Mouse (Mus musculus) forebrain, embryonic 16.5 days (tissue): Measurements from ENCODE around the gene Nbr1. TPM values are rescaled to one million over a fixed set of nuclear protein-coding genes. Genes with fewer than 3 reads are reported as not detected.
"Not testable (repeated sequence)": the region's sequence is repeated elsewhere in the genome, so short reads cannot be mapped to it uniquely, and the experiment has no call there.

Source experiments
- ATAC-seq: fragments of 200-750 bp; cut with Nextera tagmentation; 2 replicates; pipeline ENCODE4 v1.8.0; 2017; ENCODE audit warnings: mild to moderate bottlenecking, moderate library complexity
- H3K27ac ChIP-seq: fragments of 300-500 bp; sonication (generic); 2 replicates; pipeline ENCODE4 v1.5.1; 2014; ENCODE audit warnings: low read length, control low read depth
- H3K27me3 ChIP-seq: fragments of 300-500 bp; sonication (generic); replicated peaks from 2 replicates; pipeline ENCODE4 v1.6.1; 2014; ENCODE audit warnings: low read length; ENCODE audit not compliant: control insufficient read depth, insufficient read depth
- H3K36me3 ChIP-seq: fragments of 300-500 bp; sonication (generic); 2 replicates; pipeline ENCODE4 v1.6.1; 2014; ENCODE audit not compliant: control insufficient read depth, insufficient read depth
- H3K4me1 ChIP-seq: fragments of 300-500 bp; sonication (generic); replicated peaks from 2 replicates; pipeline ENCODE4 v1.6.1; 2014; ENCODE audit warnings: low read length; ENCODE audit not compliant: control insufficient read depth, insufficient read depth
- H3K4me2 ChIP-seq: fragments of 300-500 bp; sonication (generic); 2 replicates; pipeline ENCODE4 v1.6.1; 2014; ENCODE audit warnings: mild to moderate bottlenecking, low read length, control low read depth
- H3K4me3 ChIP-seq: fragments of 300-500 bp; sonication (generic); replicated peaks from 2 replicates; pipeline ENCODE4 v1.5.1; 2014; ENCODE audit warnings: mild to moderate bottlenecking, low read length, control low read depth
- H3K9ac ChIP-seq: fragments of 300-500 bp; sonication (generic); replicated peaks from 2 replicates; pipeline ENCODE4 v1.6.1; 2014; ENCODE audit warnings: low read depth, low read length, control low read depth
- H3K9me3 ChIP-seq: fragments of 300-500 bp; sonication (generic); 2 replicates; pipeline ENCODE4 v1.6.1; 2016; ENCODE audit warnings: low read length; ENCODE audit not compliant: control insufficient read depth
- WGBS: fragments of 180-500 bp; shearing (Covaris S2); extraction: QIAGEN DNeasy Blood & Tissue Kit; methylation state at CpG from one replicate; pipeline ENCODE4 v1.1.7; 2014; 5-methylcytosine and 5-hydroxymethylcytosine counted together
- polyA plus RNA-seq: library from polyadenylated mRNA; unstranded; fragments of >200 nt; fragmentation: Nextera tagmentation; extraction: Ambion mirVana; gene quantifications from 2 replicates; pipeline ENCODE4 v1.2.1, GENCODE M21; 2015

Nbr1 gene
- polyA plus RNA-seq, 1 experiment from 2014 or later = 126 TPM

GRCm38 (mm10) chr11:101576116-101576515, 24.2 kb downstream of the Nbr1 start:
- Histone ChIP-seq H3K9ac (no peak overlapping the region), H3K27me3 (no peaks in the 10 kb centered on the region), H3K4me1 (no peaks in the 10 kb centered on the region), H3K4me2 (no peak overlapping the region), H3K27ac (no peak overlapping the region), H3K4me3 (no peak overlapping the region), H3K9me3 (no peaks in the 10 kb centered on the region), H3K36me3 (peaks cover 70% of the 10 kb centered on the region)
- WGBS = 76% methylated on average over 6 of the region's 6 CpGs
- ATAC-seq = no peak

- no peaks in the 10 kb centered on the region for H3K27me3 ChIP-seq
- H3K27ac ChIP-seq = no peak overlapping the region
- H3K4me2 ChIP-seq = no peak overlapping the region
- ATAC-seq = no peak
- no peak overlapping the region for H3K9ac ChIP-seq
- peaks cover 27% of the 10 kb centered on the region for H3K36me3 ChIP-seq
- H3K9me3 ChIP-seq = no peaks in the 10 kb centered on the region
- H3K4me3 ChIP-seq = no peak overlapping the region
- WGBS = 76% methylated on average over 6 of the region's 6 CpGs
- peaks cover 5% of the 10 kb centered on the region; the same call in 1 of the 2 replicates for H3K4me1 ChIP-seq
Observed at GRCm38 (mm10) chr11:101581081-101581764, 29.3 kb downstream of the Nbr1 start.

- Histone ChIP-seq H3K9me3 (no peaks in the 10 kb centered on the region), H3K4me1 (peaks cover 5% of the 10 kb centered on the region; the same call in 1 of the 2 replicates), H3K4me3 (peak within 1 kb of the TSS; percentile 29), H3K27me3 (no peaks in the 10 kb centered on the region), H3K27ac (no peak within 1 kb of the TSS), H3K4me2 (peak within 1 kb of the TSS; percentile 44), H3K9ac (peak within 1 kb of the TSS; percentile 38; the same call in 1 of the 2 replicates), H3K36me3 (peaks cover 17% of the 10 kb centered on the region)
- 19% methylated on average over 30 of the region's 31 CpGs for WGBS
- ATAC-seq = no peak
Observed at GRCm38 (mm10) chr11:101582054-101583035, 30.4 kb downstream of the Nbr1 start, which contains the start of gene Tmem106a. Gene Tmem106a, plus strand, starts transcription at chr11:101582242.

DNA sequence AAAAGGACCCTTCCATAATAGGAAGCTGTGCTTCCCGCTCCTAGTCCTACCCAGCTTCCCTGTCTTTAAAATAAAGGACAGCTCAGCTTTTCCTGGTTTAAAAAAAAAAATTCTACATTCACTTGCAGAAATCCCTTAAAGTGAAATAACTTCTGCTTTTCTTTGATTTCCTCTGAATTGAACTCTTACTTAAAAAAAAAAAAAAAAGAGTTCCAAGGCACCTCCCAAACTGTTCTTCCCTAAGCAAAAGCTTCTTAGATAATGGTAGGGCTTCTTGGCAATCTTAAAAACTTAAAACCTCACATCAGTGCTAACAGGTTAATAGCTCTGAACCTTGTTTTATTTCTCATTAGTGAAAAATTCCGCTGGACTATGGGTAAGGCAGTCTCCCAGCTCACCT, 31.3 kb downstream of the Nbr1 start:
- Histone ChIP-seq H3K4me3 (no peak overlapping the region), H3K36me3 (peaks cover 8% of the 10 kb centered on the region), H3K27ac (no peak overlapping the region), H3K4me2 (no peak overlapping the region), H3K9ac (no peak overlapping the region), H3K27me3 (no peaks in the 10 kb centered on the region), H3K4me1 (peaks cover 5% of the 10 kb centered on the region; the same call in 1 of the 2 replicates), H3K9me3 (no peaks in the 10 kb centered on the region)
- ATAC-seq = no peak
- 80% methylated on average over 2 of the region's 2 CpGs for WGBS

DNA sequence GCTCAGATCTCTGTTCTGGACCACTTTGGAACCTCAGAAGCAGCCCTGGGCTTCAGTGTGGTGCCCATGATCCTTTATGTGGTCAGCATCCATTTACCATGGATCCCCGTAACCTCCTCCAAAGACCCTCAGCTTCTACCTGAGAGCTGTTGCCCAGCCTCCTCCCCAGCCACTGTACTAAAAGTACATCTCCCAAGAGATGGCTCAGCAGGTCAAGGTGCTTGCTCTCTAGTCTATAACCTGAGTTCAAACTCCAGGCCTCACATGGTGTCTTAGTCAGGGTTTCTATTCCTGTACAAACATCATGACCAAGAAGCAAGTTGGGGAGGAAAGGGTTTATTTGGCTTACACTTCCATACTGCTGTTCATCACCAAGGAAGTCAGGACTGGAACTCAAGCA, 33.1 kb downstream of the Nbr1 start:
- H3K27ac ChIP-seq, H3K9ac ChIP-seq, H3K4me2 ChIP-seq, H3K27me3 ChIP-seq, H3K4me1 ChIP-seq, H3K4me3 ChIP-seq, H3K9me3 ChIP-seq, H3K36me3 ChIP-seq, ATAC-seq: not testable (repeated sequence)
- 100% methylated on average over 1 of the region's 1 CpGs for WGBS

DNA sequence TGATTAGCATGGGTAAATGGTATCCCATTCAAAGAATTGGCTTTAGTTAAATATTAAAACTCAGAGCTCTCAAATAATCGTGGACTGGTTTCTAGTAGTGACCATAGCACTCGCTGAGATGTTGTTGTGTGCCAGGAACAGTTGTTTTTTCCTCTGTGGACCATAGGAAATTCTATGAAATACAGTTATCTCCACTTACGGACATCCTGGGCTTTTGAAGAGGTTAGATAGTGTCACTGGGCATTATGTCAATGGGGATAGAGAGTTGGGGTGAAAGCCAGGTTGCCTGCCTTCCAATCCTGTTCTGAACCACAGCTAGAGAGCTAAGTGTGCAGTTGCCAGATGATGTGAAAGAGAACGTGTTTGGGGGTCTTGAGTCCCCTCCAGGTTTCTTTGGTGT, 33.9 kb downstream of the Nbr1 start:
- no peak for ATAC-seq
- Histone ChIP-seq H3K9ac (no peak overlapping the region), H3K27me3 (no peaks in the 10 kb centered on the region), H3K27ac (no peak overlapping the region), H3K4me1 (peaks cover 5% of the 10 kb centered on the region; the same call in 1 of the 2 replicates), H3K9me3 (no peaks in the 10 kb centered on the region), H3K4me2 (no peak overlapping the region), H3K36me3 (no peaks in the 10 kb centered on the region), H3K4me3 (no peak overlapping the region)
- 79% methylated on average over 4 of the region's 4 CpGs for WGBS

DNA sequence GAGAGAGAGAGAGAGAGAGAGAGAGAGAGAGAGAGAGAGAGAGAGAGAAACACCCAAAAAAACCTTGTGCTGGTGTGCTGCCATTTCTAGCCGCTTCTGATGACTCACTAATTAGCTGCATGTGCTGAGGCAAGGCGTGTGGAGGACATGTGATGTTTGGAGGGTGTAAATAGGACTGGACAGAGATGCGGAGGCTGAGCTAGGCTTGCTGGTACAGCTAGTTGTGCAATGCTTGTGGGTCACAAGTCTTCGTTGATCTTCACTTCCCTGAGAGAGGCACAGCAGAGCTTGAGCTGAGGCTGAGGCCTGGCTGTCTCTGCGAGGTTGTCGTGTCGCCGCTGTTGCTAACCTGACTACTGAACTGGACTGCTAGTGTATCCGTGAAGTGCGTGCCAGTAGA, 35.7 kb downstream of the Nbr1 start:
- H3K4me3 ChIP-seq = no peak overlapping the region
- no peaks in the 10 kb centered on the region for H3K27me3 ChIP-seq
- no peak for ATAC-seq
- WGBS = 91% methylated on average over 10 of the region's 10 CpGs
- H3K27ac ChIP-seq = no peak overlapping the region
- H3K36me3 ChIP-seq = no peaks in the 10 kb centered on the region
- no peaks in the 10 kb centered on the region for H3K4me1 ChIP-seq
- no peak overlapping the region for H3K9ac ChIP-seq
- H3K4me2 ChIP-seq = no peak overlapping the region
- no peaks in the 10 kb centered on the region for H3K9me3 ChIP-seq

- Histone ChIP-seq H3K36me3 (no peaks in the 10 kb centered on the region), H3K9me3 (no peaks in the 10 kb centered on the region), H3K9ac (no peak overlapping the region), H3K4me1 (no peaks in the 10 kb centered on the region), H3K4me3 (no peak overlapping the region), H3K27me3 (no peaks in the 10 kb centered on the region), H3K27ac (no peak overlapping the region), H3K4me2 (no peak overlapping the region)
- ATAC-seq = no peak
- WGBS = 91% methylated on average over 7 of the region's 7 CpGs
Observed at GRCm38 (mm10) chr11:101588868-101589267, 36.9 kb downstream of the Nbr1 start.

- 28% methylated on average over 5 of the region's 5 CpGs for WGBS
- H3K27me3 ChIP-seq = no peaks in the 10 kb centered on the region
- no peak overlapping the region for H3K4me2 ChIP-seq
- no peaks in the 10 kb centered on the region for H3K9me3 ChIP-seq
- no peaks in the 10 kb centered on the region for H3K4me1 ChIP-seq
- no peak for ATAC-seq
- H3K9ac ChIP-seq = no peak overlapping the region
- H3K27ac ChIP-seq = no peak overlapping the region
- no peaks in the 10 kb centered on the region for H3K36me3 ChIP-seq
- H3K4me3 ChIP-seq = no peak overlapping the region
Observed at GRCm38 (mm10) chr11:101589444-101589843, 37.5 kb downstream of the Nbr1 start.
